Mouse (Mus musculus) gastrocnemius, adult 8-10 months (tissue): ENCODE measurements at regions not wholly inside any gene's neighbourhood (a gene's known extent, or its start where the extent isn't known, plus 50 kb on each side); places are given as distances from the start of the nearest gene placed in this dataset.

Experiments
- DNase-seq, 2 experiments: peaks; one replicate each; pipeline ENCODE4 v3.0.0; 2022; ENCODE audit warnings: low spot score in 2 of 2

GRCm38 (mm10) chr11:110889354-110890151, 78.3 kb upstream of the Kcnj16 start:
- no peak for DNase-seq

- DNase-seq, result no peak
Observed at GRCm38 (mm10) chr11:110890411-110890810, 77.4 kb upstream of the Kcnj16 start.

- DNase-seq, result no peak
Observed at GRCm38 (mm10) chr11:110902918-110903317, 64.9 kb upstream of the Kcnj16 start.
